Mouse (Mus musculus): ENCODE results near the gene Arhgap11a. TPM values are rescaled to one million over a fixed set of nuclear protein-coding genes. Genes with fewer than 3 reads are reported as not detected.

The Arhgap11a gene
- polyA plus RNA-seq, 1 experiment, result 1.9 TPM

DNA sequence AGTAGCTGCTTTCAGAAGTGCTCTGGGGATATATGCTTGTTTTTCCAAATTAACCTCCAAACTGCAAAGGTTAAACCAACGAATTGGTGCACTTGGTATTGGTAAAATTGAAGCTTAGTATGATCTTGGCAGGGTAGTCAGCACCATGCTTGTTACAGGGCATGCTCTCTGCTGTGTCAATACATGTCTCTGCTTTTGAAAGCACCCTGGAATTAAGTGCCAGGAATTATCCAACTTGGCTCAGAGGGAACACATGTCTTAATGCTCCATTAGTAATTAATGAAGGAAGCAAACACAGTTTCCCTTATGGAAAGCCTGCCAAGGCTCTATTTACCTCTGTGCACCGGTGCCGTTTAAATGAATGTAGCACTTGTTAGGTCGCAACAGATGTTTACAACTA lies 53.3 kb downstream of the Arhgap11a start:
- Histone ChIP-seq H3K36me3 (ENCODE audit: control insufficient read depth) (no peaks in the 10 kb centered on the region), H3K9me3 (ENCODE audit: control insufficient read depth, low read length) (no peaks in the 10 kb centered on the region), H3K4me3 (replicated peaks) (no peak overlapping the region), H3K27me3 (ENCODE audit: control insufficient read depth) (no peaks in the 10 kb centered on the region), H3K4me1 (ENCODE audit: control insufficient read depth) (no peaks in the 10 kb centered on the region)
- no peak for TF ChIP-seq TAL1 (IDR thresholded peaks at IDR 0.05; ENCODE audit: low read length)

DNA sequence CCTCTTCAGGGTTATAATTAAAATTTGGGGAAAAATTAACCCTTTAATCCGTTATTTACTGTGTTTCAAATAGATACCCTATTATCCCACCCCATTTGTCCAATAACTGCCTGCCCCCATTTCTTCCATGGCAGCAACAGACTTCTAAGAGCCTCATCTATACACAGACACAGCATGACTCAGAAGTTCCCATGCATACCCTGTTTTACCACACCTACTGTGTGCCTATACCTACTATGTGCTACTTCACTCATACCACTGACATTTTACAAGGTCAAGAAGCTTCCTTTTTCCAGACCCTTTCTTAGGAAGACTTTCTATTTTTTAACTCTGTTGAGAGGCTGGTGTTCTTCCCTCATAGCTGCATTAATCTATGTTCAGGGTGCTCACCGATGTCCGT lies 54.9 kb downstream of the Arhgap11a start:
- H3K36me3 ChIP-seq (ENCODE audit: control insufficient read depth), result no peaks in the 10 kb centered on the region
- no peaks in the 10 kb centered on the region for H3K4me1 ChIP-seq (ENCODE audit: control insufficient read depth)
- no peak for TF ChIP-seq GATA1 (IDR thresholded peaks at IDR 0.05; ENCODE audit: low read length)
- no peak for TF ChIP-seq TAL1 (IDR thresholded peaks at IDR 0.05; ENCODE audit: low read length)
- no peaks in the 10 kb centered on the region for H3K27me3 ChIP-seq (ENCODE audit: control insufficient read depth)
- no peak overlapping the region for H3K4me3 ChIP-seq (replicated peaks)
- H3K9me3 ChIP-seq (ENCODE audit: control insufficient read depth, low read length), result no peaks in the 10 kb centered on the region

DNA sequence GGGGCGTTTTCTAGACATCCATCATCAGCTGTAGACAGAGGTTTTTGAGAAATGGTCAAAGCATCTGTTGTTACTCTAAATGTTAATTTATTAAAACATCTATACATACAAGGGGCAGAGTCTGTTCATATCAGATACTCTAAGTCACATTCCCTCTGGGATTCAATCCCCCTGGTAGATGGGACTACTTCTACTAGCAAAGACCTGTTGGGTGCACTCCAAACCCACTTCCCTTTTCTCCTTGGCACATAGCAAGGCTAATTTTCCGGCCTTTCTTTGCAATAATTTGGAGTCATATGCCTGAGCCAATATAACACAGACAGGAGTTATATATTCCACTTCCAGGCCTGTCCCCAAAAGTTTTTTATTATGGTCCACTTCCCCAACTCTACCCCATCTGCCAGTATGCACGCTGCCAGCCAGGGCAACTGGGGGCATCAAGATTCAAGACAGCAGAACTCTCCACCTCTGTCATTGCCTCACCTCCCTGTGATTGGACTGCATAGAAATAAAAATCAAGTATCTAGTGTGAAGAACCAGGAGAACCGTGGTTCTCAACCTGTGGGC lies 59.6 kb downstream of the Arhgap11a start:
- H3K27me3 ChIP-seq (ENCODE audit: control insufficient read depth), result no peaks in the 10 kb centered on the region
- H3K4me1 ChIP-seq (ENCODE audit: control insufficient read depth), result no peaks in the 10 kb centered on the region
- no peaks in the 10 kb centered on the region for H3K9me3 ChIP-seq (ENCODE audit: control insufficient read depth, low read length)
- TF ChIP-seq TAL1 (IDR thresholded peaks at IDR 0.05; ENCODE audit: low read length) (no peak), GATA1 (IDR thresholded peaks at IDR 0.05; ENCODE audit: low read length) (no peak)
- no peaks in the 10 kb centered on the region for H3K36me3 ChIP-seq (ENCODE audit: control insufficient read depth)
- H3K4me3 ChIP-seq (replicated peaks), result no peak overlapping the region

DNA sequence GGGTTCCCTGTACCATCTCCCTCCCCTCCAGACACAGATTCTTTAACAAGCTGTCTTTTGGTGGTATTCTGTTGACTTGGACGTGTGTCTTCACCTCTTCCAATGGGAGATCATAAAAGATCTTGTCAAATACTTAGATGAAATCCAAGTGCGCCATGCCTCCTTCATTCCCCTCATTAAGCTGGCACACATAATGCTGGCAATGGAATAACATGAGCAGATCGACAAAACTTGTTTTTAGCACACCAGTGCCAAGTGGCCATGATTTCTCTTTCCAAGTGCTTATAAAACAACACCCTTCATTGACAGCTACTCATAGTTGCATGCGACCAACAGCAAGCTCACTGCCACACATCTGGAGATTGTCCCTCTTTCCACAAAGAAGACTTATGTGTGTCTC lies 60.6 kb downstream of the Arhgap11a start:
- Histone ChIP-seq H3K9me3 (ENCODE audit: control insufficient read depth, low read length) (no peaks in the 10 kb centered on the region), H3K4me3 (replicated peaks) (no peak overlapping the region), H3K27me3 (ENCODE audit: control insufficient read depth) (no peaks in the 10 kb centered on the region), H3K4me1 (ENCODE audit: control insufficient read depth) (no peaks in the 10 kb centered on the region), H3K36me3 (ENCODE audit: control insufficient read depth) (no peaks in the 10 kb centered on the region)
- TF ChIP-seq GATA1 (IDR thresholded peaks at IDR 0.05; ENCODE audit: low read length), result no peak
- no peak for TF ChIP-seq TAL1 (IDR thresholded peaks at IDR 0.05; ENCODE audit: low read length)

DNA sequence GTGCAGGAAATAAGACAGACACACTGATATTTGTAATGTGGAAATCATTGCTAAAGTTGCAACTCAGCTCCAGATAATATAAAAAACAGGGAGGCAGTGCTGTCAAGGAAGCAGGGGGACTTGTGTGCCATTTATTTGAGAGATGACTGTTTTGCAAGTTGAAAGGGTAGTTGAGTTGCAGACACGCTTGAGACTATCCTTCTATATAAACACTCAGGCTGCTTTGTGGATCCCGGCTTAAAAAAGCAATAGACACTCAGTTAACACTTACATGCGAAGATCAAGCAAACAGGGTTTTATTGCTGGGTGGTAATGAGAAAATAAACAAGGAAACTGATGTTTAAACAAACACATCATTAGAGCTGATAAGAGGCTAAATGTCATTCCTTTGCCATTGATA lies 63.6 kb downstream of the Arhgap11a start:
- H3K9me3 ChIP-seq (ENCODE audit: control insufficient read depth, low read length), result no peaks in the 10 kb centered on the region

DNA sequence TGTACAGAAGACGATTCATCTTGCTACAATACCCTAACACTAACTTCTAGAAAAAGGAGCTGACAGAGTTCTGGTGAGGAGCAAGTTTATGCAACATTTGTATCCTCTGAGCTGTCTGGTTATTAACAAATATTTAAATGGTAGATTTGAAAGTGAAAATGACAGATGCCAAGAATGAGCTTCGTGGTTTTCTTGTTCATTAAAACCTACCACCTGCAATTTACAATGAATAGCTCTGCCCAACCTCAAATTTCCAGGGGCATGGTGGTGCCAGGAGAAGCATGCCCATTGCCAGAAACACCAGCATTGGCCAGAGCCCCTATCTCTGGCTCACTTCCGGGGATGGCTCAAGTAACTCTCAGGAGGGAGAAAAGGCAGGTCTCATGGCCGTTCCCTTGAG lies 66.9 kb downstream of the Arhgap11a start:
- no peak for TF ChIP-seq TAL1 (IDR thresholded peaks at IDR 0.05; ENCODE audit: low read length)
- no peak for TF ChIP-seq GATA1 (IDR thresholded peaks at IDR 0.05; ENCODE audit: low read length)
- no peaks in the 10 kb centered on the region for H3K36me3 ChIP-seq (ENCODE audit: control insufficient read depth)

More for the DNA sequence above, 63.6 kb downstream of the Arhgap11a start:
- Histone ChIP-seq H3K36me3 (ENCODE audit: control insufficient read depth) (no peaks in the 10 kb centered on the region), H3K4me3 (replicated peaks) (no peak overlapping the region), H3K27me3 (ENCODE audit: control insufficient read depth) (no peaks in the 10 kb centered on the region), H3K4me1 (ENCODE audit: control insufficient read depth) (no peaks in the 10 kb centered on the region)
- TF ChIP-seq TAL1 (IDR thresholded peaks at IDR 0.05; ENCODE audit: low read length) (no peak), GATA1 (IDR thresholded peaks at IDR 0.05; ENCODE audit: low read length) (no peak)

More for the DNA sequence above, 66.9 kb downstream of the Arhgap11a start:
- Histone ChIP-seq H3K27me3 (ENCODE audit: control insufficient read depth) (no peaks in the 10 kb centered on the region), H3K9me3 (ENCODE audit: control insufficient read depth, low read length) (no peaks in the 10 kb centered on the region), H3K4me3 (replicated peaks) (no peak overlapping the region), H3K4me1 (ENCODE audit: control insufficient read depth) (no peaks in the 10 kb centered on the region)

Other genes starting within 250 kb of the Arhgap11a start
- not detected in 2 replicates for gene Grem1, start 90.0 kb downstream of the Arhgap11a start, polyA plus RNA-seq (2012)
- 0.14 TPM in 1 of 2 replicates, not detected in the other for gene Scg5, start 19.5 kb downstream of the Arhgap11a start, polyA plus RNA-seq (2012)
- gene Gjd2, start 165.0 kb upstream of the Arhgap11a start, polyA plus RNA-seq (2012), result not detected in 2 replicates
- not detected in 2 replicates for gene Actc1, start 204.9 kb upstream of the Arhgap11a start, polyA plus RNA-seq (2012)